Mouse (Mus musculus): ENCODE measurements at regions not wholly inside any gene's neighbourhood (a gene's known extent, or its start where the extent isn't known, plus 50 kb on each side); places are given as distances from the start of the nearest gene placed in this dataset.

DNA sequence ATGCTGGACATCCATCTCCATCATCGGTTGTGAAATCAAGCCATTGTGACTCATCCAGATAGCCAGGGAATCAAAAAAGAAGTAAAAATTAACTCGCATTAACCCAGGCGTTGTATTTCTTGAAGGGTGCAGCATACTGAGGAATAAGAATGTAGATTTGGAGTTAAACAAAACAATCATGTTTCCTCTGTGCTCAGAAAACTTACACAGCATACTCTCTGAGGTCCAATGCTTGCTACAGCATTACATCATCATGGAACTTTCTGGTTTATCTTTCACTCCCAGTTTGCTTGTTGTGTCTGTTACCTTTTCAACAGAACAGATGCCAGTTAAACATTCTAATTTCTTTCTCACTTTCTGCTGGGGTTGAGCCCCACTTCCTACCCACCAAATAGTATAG, 173.1 kb upstream of the Pkn2 start:
- TF ChIP-seq CTCF (IDR thresholded peaks at IDR 0.05; ENCODE audit: extremely low read depth, insufficient read length, insufficient replicate concordance, low read depth, low read length) (no peak), POLR2A (IDR thresholded peaks at IDR 0.05; ENCODE audit: low read depth, low read length) (no peak)

Measured in small intestine, adult 2 months (tissue).